Mouse (Mus musculus) layer of hippocampus, postnatal 14 days (tissue): ENCODE measurements around the gene Susd4. TPM values are rescaled to one million over a fixed set of nuclear protein-coding genes. Genes with fewer than 3 reads are reported as not detected.

Source experiments
- DNase-seq, 2 experiments: peaks; one replicate each; pipeline ENCODE4 v3.0.0; 2021 to 2022; ENCODE audit warnings: low spot score in 2 of 2, mixed read lengths in 1 of 2
- total RNA-seq, 2 experiments: library from RNA; stranded (reverse); gene quantifications; 2 replicates each; pipeline ENCODE4 v1.2.3; 2021

Susd4 gene
- total RNA-seq, 2 experiments from 2014 or later: 128 to 131 TPM

- DNase-seq: no peak
These were observed 21.1 kb downstream of the Susd4 start for GRCm38 (mm10) chr1:182784784-182785183.

- DNase-seq: no peak
These were observed 21.8 kb downstream of the Susd4 start for GRCm38 (mm10) chr1:182785504-182785903.

GRCm38 (mm10) chr1:182787030-182787429, 23.4 kb downstream of the Susd4 start:
- DNase-seq: no peak

GRCm38 (mm10) chr1:182788896-182789295, 25.2 kb downstream of the Susd4 start:
- no peak for DNase-seq

- peak; percentile 61 to 64 for DNase-seq
These were observed 28.9 kb downstream of the Susd4 start for GRCm38 (mm10) chr1:182792521-182793071.

GRCm38 (mm10) chr1:182794221-182794620, 30.6 kb downstream of the Susd4 start:
- DNase-seq: no peak

- peak in 1 of 2 experiments; percentile 48 for DNase-seq
These were observed 31.0 kb downstream of the Susd4 start for GRCm38 (mm10) chr1:182794628-182795027.

- DNase-seq: no peak
These were observed 33.4 kb downstream of the Susd4 start for GRCm38 (mm10) chr1:182797048-182797447.

- no peak for DNase-seq
These were observed 37.9 kb downstream of the Susd4 start for GRCm38 (mm10) chr1:182801590-182801989.

GRCm38 (mm10) chr1:182802891-182803290, 39.2 kb downstream of the Susd4 start:
- no peak for DNase-seq

GRCm38 (mm10) chr1:182813991-182814390, 50.3 kb downstream of the Susd4 start:
- DNase-seq: no peak

- no peak for DNase-seq
These were observed 50.9 kb downstream of the Susd4 start for GRCm38 (mm10) chr1:182814566-182814965.

- DNase-seq: no peak
These were observed 53.4 kb downstream of the Susd4 start for GRCm38 (mm10) chr1:182817106-182817505.

- DNase-seq: no peak
These were observed 54.0 kb downstream of the Susd4 start for GRCm38 (mm10) chr1:182817624-182818023.

- no peak for DNase-seq
These were observed 55.3 kb downstream of the Susd4 start for GRCm38 (mm10) chr1:182818931-182819330.

GRCm38 (mm10) chr1:182822729-182823128, 59.1 kb downstream of the Susd4 start:
- peak in 1 of 2 experiments; percentile 44 for DNase-seq

- DNase-seq: no peak
These were observed 60.2 kb downstream of the Susd4 start for GRCm38 (mm10) chr1:182823723-182824421.

GRCm38 (mm10) chr1:182826557-182826956, 62.9 kb downstream of the Susd4 start:
- DNase-seq: no peak

GRCm38 (mm10) chr1:182838061-182838460, 74.4 kb downstream of the Susd4 start:
- no peak for DNase-seq

GRCm38 (mm10) chr1:182839332-182839929, 75.8 kb downstream of the Susd4 start:
- no peak for DNase-seq

- DNase-seq: no peak
These were observed 76.4 kb downstream of the Susd4 start for GRCm38 (mm10) chr1:182840011-182840410.

GRCm38 (mm10) chr1:182840606-182841005, 76.9 kb downstream of the Susd4 start:
- no peak for DNase-seq
